Mouse (Mus musculus): ENCODE data around the gene Olah. TPM values are rescaled to one million over a fixed set of nuclear protein-coding genes. Genes with fewer than 3 reads are reported as not detected.

Gene Olah
- 3.8 TPM for polyA plus RNA-seq (2014; fragmentation: Illumina TruSeq; extraction: RNeasy Lipid Tissue Mini Kit (QIAGEN cat#74804))

GRCm38 (mm10) chr2:3397110-3397509, at the start of gene Olah:
Gene Olah (minus strand): TSS chr2:3397210.

GRCm38 (mm10) chr2:3423841-3424578, 27.0 kb upstream of the Olah start, which contains the start of gene Dclre1c:
Gene Dclre1c (plus strand): TSS chr2:3424131.

GRCm38 (mm10) chr2:3422548-3422947, 25.5 kb upstream of the Olah start, which contains the start of gene Meig1:
Gene Meig1 (minus strand): TSS chr2:3422648.

GRCm38 (mm10) chr2:3335611-3336301, 61.3 kb downstream of the Olah start, which contains the start of gene Acbd7:
Gene Acbd7 (plus strand): TSS chr2:3336168.

GRCm38 (mm10) chr2:3332484-3333242, 64.3 kb downstream of the Olah start, which contains the start of gene Rpp38:
Gene Rpp38 (minus strand): TSS chr2:3332643.

Other genes starting within 250 kb of the Olah start
- gene Nmt2, start 113.0 kb downstream of the Olah start, polyA plus RNA-seq (2014; fragmentation: Illumina TruSeq; extraction: RNeasy Lipid Tissue Mini Kit (QIAGEN cat#74804)), result 167 TPM
- 27.7 TPM for gene Rpp38, start 64.6 kb downstream of the Olah start, polyA plus RNA-seq (2014; fragmentation: Illumina TruSeq; extraction: RNeasy Lipid Tissue Mini Kit (QIAGEN cat#74804))
- gene Acbd7, start 61.0 kb downstream of the Olah start, polyA plus RNA-seq (2014; fragmentation: Illumina TruSeq; extraction: RNeasy Lipid Tissue Mini Kit (QIAGEN cat#74804)), result not detected
- 12.9 TPM for gene Meig1, start 25.4 kb upstream of the Olah start, polyA plus RNA-seq (2014; fragmentation: Illumina TruSeq; extraction: RNeasy Lipid Tissue Mini Kit (QIAGEN cat#74804))
- gene Dclre1c, start 26.9 kb upstream of the Olah start, polyA plus RNA-seq (2014; fragmentation: Illumina TruSeq; extraction: RNeasy Lipid Tissue Mini Kit (QIAGEN cat#74804)), result 7.8 TPM
- gene Suv39h2, start 77.8 kb upstream of the Olah start, polyA plus RNA-seq (2014; fragmentation: Illumina TruSeq; extraction: RNeasy Lipid Tissue Mini Kit (QIAGEN cat#74804)), result 35.4 TPM
- gene Gm45902, start 115.6 kb upstream of the Olah start, polyA plus RNA-seq (2014; fragmentation: Illumina TruSeq; extraction: RNeasy Lipid Tissue Mini Kit (QIAGEN cat#74804)), result 5.0 TPM
- 52.7 TPM for gene Hspa14, start 115.6 kb upstream of the Olah start, polyA plus RNA-seq (2014; fragmentation: Illumina TruSeq; extraction: RNeasy Lipid Tissue Mini Kit (QIAGEN cat#74804))
- gene Cdnf, start 115.8 kb upstream of the Olah start, polyA plus RNA-seq (2014; fragmentation: Illumina TruSeq; extraction: RNeasy Lipid Tissue Mini Kit (QIAGEN cat#74804)), result 3.3 TPM
- 87.7 TPM for gene Fam107b, start 173.3 kb upstream of the Olah start, polyA plus RNA-seq (2014; fragmentation: Illumina TruSeq; extraction: RNeasy Lipid Tissue Mini Kit (QIAGEN cat#74804))

Data from ovary, adult 10 weeks (tissue).